Mouse (Mus musculus): ENCODE results near the gene H2-Eb2. TPM values are rescaled to one million over a fixed set of nuclear protein-coding genes. Genes with fewer than 3 reads are reported as not detected.
A peak's percentile ranks its signal among the peaks of the same experiment; 100 is the strongest.

The H2-Eb2 gene
- polyA plus RNA-seq, 1 experiment = 3.1 TPM

- DNase-seq (ENCODE audit: low read depth, low spot score) = no peak
- 56% methylated on average over 3 of the region's 3 CpGs for WGBS
Measured at GRCm38 (mm10) chr17:34346041-34346440, 20.6 kb downstream of the H2-Eb2 start.

- WGBS = 57% methylated on average over 6 of the region's 6 CpGs
- DNase-seq (ENCODE audit: low read depth, low spot score) = no peak
Measured at GRCm38 (mm10) chr17:34347606-34348308, 22.3 kb downstream of the H2-Eb2 start.

DNA sequence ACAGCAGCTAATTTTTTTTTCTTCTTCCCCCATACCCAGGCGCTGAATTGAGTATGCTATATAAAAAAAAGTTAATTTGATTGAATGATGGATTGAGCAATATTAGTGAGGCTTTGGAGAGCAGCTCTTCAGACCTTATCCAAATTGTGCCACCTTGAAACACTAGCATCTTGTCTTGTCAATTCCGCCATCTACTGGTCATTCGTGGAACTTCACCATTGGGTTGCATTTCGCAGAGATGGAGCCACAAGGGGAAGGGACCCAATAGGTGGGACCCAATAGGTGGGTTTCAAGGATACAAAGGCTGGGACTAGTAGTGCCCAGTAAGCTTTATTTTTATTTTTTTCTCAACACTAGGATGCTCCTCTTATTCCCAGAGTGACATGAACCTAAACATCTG lies 24.0 kb downstream of the H2-Eb2 start:
- no peak for DNase-seq (ENCODE audit: low read depth, low spot score)
- 5% methylated on average over 4 of the region's 4 CpGs for WGBS

GRCm38 (mm10) chr17:34354539-34354938 lies 29.1 kb downstream of the H2-Eb2 start, which contains the start of gene Btnl2:
TSS of gene Btnl2 (plus strand) at chr17:34354822.
- WGBS = 67% methylated on average over 5 of the region's 5 CpGs

GRCm38 (mm10) chr17:34354940-34355339 lies 29.5 kb downstream of the H2-Eb2 start:
- WGBS = 82% methylated on average over 1 of the region's 1 CpGs
- DNase-seq (ENCODE audit: low read depth, low spot score) = no peak

More at GRCm38 (mm10) chr17:34354539-34354938, 29.1 kb downstream of the H2-Eb2 start, which contains the start of gene Btnl2:
- no peak for DNase-seq (ENCODE audit: low read depth, low spot score)

DNA sequence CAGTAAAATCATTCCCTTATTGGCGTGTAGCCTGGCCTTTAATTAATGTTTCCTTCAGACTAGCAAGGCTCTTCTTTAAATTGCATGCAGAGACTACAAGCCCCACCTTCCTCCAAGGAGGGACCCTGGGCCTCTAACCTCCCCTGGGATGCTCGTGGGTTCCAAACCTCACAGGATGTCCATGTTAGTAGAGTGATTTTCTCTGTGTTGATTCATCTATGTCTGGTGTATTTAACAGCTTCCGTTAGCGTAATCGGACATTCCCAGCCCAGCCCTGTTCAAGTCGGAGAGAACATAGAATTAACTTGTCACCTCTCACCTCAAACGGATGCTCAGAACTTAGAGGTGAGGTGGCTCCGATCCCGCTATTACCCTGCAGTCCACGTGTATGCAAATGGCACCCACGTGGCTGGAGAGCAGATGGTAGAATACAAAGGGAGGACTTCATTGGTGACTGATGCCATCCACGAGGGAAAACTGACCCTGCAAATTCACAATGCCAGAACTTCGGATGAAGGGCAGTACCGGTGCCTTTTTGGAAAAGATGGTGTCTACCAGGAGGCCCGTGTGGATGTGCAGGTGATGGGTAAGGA lies 37.6 kb downstream of the H2-Eb2 start:
- no peak for DNase-seq (ENCODE audit: low read depth, low spot score)
- 80% methylated on average over 15 of the region's 15 CpGs for WGBS

GRCm38 (mm10) chr17:34363676-34364310 lies 38.3 kb downstream of the H2-Eb2 start:
- 81% methylated on average over 3 of the region's 3 CpGs for WGBS
- DNase-seq (ENCODE audit: low read depth, low spot score) = no peak

DNA sequence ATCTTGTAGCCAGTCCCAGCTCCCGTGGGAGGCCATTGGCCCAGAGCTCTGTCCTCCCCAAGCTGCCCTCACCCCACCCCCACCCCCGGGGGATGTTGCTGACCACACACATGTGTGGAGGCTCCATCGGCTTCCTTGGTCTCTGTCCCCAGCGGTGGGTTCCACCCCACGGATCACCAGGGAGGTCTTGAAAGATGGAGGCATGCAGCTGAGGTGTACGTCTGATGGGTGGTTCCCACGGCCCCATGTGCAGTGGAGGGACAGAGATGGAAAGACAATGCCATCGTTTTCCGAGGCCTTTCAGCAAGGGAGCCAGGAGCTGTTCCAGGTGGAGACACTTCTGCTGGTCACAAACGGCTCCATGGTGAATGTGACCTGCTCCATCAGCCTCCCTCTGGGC lies 39.6 kb downstream of the H2-Eb2 start:
- no peak for DNase-seq (ENCODE audit: low read depth, low spot score)
- 78% methylated on average over 10 of the region's 10 CpGs for WGBS

GRCm38 (mm10) chr17:34370563-34370962 lies 45.1 kb downstream of the H2-Eb2 start:
- DNase-seq (ENCODE audit: low read depth, low spot score) = no peak
- 33% methylated on average over 4 of the region's 4 CpGs for WGBS

DNA sequence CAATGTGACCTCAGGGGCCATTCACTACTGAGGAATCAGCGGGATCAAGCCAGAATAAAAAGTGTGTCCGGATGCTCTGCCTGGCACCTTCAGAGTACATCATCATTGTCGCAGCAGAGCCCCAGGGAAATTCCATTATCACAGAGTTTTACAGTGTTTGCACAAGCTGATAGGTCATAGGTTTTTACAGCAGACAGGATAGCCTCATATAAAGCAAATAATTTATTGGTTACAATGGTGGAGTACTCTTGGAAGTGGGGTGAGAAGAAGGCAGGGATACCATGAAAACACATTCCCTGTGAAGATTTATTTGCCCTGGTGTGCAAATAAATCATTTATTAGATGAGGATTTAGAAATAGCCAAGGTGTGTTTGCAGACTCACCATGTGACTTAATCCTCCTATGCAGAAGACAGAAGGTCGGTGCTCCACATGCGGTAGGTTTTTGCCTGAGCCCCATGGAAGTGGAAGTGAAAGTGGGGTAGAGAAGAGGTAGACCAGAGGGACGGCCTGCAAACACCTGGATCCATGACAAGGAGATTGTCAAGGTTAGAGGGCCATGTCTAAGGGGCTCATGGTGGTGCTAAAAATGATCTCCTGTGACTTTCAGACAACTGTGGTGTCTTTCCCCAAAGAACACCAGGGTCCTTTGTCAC lies 47.7 kb downstream of the H2-Eb2 start:
- WGBS = 24% methylated on average over 6 of the region's 6 CpGs
- DNase-seq (ENCODE audit: low read depth, low spot score) = peak; percentile 64

GRCm38 (mm10) chr17:34376847-34377246 lies 51.4 kb downstream of the H2-Eb2 start, which contains the start of gene Btnl1:
TSS of gene Btnl1 (plus strand) at chr17:34377132.
- no peak for DNase-seq (ENCODE audit: low read depth, low spot score)
- WGBS = 44% methylated on average over 2 of the region's 2 CpGs

GRCm38 (mm10) chr17:34377450-34378209 lies 52.2 kb downstream of the H2-Eb2 start:
- no peak for DNase-seq (ENCODE audit: low read depth, low spot score)
- WGBS = 20% methylated on average over 6 of the region's 6 CpGs

DNA sequence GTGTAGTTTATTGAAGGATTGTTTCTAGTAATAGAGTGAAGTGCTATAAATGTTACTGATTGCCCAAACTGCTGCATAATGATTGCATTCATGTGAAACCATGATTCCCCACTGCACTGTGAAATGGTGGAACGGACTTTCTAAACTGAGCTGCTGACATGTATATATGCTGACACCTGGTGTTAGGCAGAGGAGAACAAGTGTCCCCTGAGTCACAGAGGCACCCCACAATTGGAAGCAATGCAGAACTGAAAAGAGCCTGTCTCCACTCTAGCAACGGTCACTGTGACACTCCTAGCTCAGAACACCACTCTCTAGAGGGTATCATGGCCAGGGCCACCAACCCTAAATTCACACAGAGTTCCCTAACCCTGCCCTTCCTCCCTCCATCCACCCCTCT lies 53.3 kb downstream of the H2-Eb2 start:
- WGBS = 32% methylated on average over 2 of the region's 2 CpGs
- no peak for DNase-seq (ENCODE audit: low read depth, low spot score)

GRCm38 (mm10) chr17:34379451-34379850 lies 54.0 kb downstream of the H2-Eb2 start:
- 85% methylated on average over 7 of the region's 7 CpGs for WGBS
- no peak for DNase-seq (ENCODE audit: low read depth, low spot score)

DNA sequence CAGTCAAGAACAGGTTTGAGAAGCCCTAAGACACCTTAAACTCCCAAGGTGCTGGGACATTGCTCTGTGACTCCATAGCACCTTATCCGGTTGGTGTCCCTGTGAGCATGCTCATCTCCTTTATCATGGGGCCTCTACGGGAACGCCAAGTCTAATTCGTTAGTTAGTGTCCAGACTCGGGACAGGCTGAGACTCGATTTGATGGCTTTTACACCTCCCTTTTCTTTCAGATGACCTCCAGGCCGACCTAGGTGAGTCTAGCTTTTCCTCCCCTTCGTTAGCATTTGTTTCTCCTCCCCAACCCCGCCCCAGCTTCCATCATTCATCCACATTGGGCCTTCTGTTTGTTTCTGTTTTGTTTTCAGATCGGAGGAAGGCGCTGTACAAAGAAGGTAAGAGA lies 56.4 kb downstream of the H2-Eb2 start:
- 70% methylated on average over 11 of the region's 11 CpGs for WGBS
- DNase-seq (ENCODE audit: low read depth, low spot score) = no peak

- WGBS = 83% methylated on average over 7 of the region's 7 CpGs
- no peak for DNase-seq (ENCODE audit: low read depth, low spot score)
Measured at GRCm38 (mm10) chr17:34383212-34383611, 57.7 kb downstream of the H2-Eb2 start.

GRCm38 (mm10) chr17:34384699-34385098 lies 59.2 kb downstream of the H2-Eb2 start:
- WGBS = 39% methylated on average over 3 of the region's 3 CpGs

GRCm38 (mm10) chr17:34386656-34387055 lies 61.2 kb downstream of the H2-Eb2 start:
- WGBS = 71% methylated on average over 2 of the region's 2 CpGs
- DNase-seq (ENCODE audit: low read depth, low spot score) = no peak

More at GRCm38 (mm10) chr17:34384699-34385098, 59.2 kb downstream of the H2-Eb2 start:
- DNase-seq (ENCODE audit: low read depth, low spot score) = no peak

GRCm38 (mm10) chr17:34388513-34388912 lies 63.0 kb downstream of the H2-Eb2 start:
- no peak for DNase-seq (ENCODE audit: low read depth, low spot score)
- 40% methylated on average over 4 of the region's 4 CpGs for WGBS

Measured in large intestine, adult 2 months (tissue).